Mouse (Mus musculus) ES-E14 (cell line): ENCODE results near the gene Cypt15. TPM values are rescaled to one million over a fixed set of nuclear protein-coding genes. Genes with fewer than 3 reads are reported as not detected.
"Not testable (repeated sequence)": the region's sequence is repeated elsewhere in the genome, so short reads cannot be mapped to it uniquely, and the experiment has no call there.

Experiments
- DNase-seq: peaks from one replicate; pipeline ENCODE4 v3.0.0-alpha.2; 2013; ENCODE audit warnings: low read depth, low spot score
- H3K27ac ChIP-seq: 2 replicates; pipeline ENCODE4 v1.5.1; 2012; ENCODE audit warnings: low read depth, mild to moderate bottlenecking, low read length, moderate library complexity, mixed read lengths; ENCODE audit not compliant: poor library complexity, insufficient read depth, severe bottlenecking
- H3K36me3 ChIP-seq: 2 replicates; pipeline ENCODE4 v1.6.1; 2012; ENCODE audit warnings: mild to moderate bottlenecking, low read length, moderate library complexity, mixed read lengths; ENCODE audit not compliant: control insufficient read depth, poor library complexity, insufficient read depth, severe bottlenecking
- H3K4me1 ChIP-seq, 2 experiments: fragments of 150-350 bp in 1 of 2; sonication (generic) in 1 of 2; 2 replicates each; pipeline ENCODE4 v1.6.1; 2012; ENCODE audit warnings: low read length in 2 of 2, mild to moderate bottlenecking in 1 of 2, mixed read lengths in 1 of 2; ENCODE audit not compliant: control insufficient read depth in 2 of 2, insufficient read depth in 2 of 2, poor library complexity in 1 of 2
- H3K4me3 ChIP-seq, 2 experiments: fragments of 150-350 bp in 1 of 2; sonication (generic) in 1 of 2; 2 replicates each; pipeline ENCODE4 v1.5.1; 2012; ENCODE audit warnings: low read length in 2 of 2, low read depth in 1 of 2, mild to moderate bottlenecking in 1 of 2, mixed read lengths in 1 of 2; ENCODE audit not compliant: insufficient read depth in 1 of 2, poor library complexity in 1 of 2, severe bottlenecking in 1 of 2
- H3K9ac ChIP-seq: 2 replicates; pipeline ENCODE4 v1.6.1; 2012; ENCODE audit warnings: low read depth, mild to moderate bottlenecking, low read length, mixed read lengths; ENCODE audit not compliant: poor library complexity, insufficient read depth, severe bottlenecking
- H3K9me3 ChIP-seq: fragments of 150-350 bp; sonication (generic); 2 replicates; pipeline ENCODE4 v1.6.1; 2012; ENCODE audit warnings: low read depth, mild to moderate bottlenecking, low read length; ENCODE audit not compliant: control insufficient read depth, insufficient read depth
- CHD2 ChIP-seq: IDR thresholded peaks from 2 replicates; pipeline ENCODE4 v1.6.1; 2014; ENCODE audit warnings: mild to moderate bottlenecking, low read depth, low read length, inconsistent platforms
- HCFC1 ChIP-seq: IDR thresholded peaks from 2 replicates; pipeline ENCODE4 v1.6.1; 2012; ENCODE audit warnings: low read length, inconsistent platforms, borderline replicate concordance; ENCODE audit not compliant: insufficient read depth
- MAFK ChIP-seq: IDR thresholded peaks from 2 replicates; pipeline ENCODE4 v1.6.1; 2014; ENCODE audit warnings: mild to moderate bottlenecking, low read depth, low read length, inconsistent platforms; ENCODE audit not compliant: insufficient read depth
- ZC3H11A ChIP-seq: IDR thresholded peaks from 2 replicates; pipeline ENCODE4 v1.6.1; 2012; ENCODE audit warnings: low read depth, mild to moderate bottlenecking, inconsistent platforms, low read length, borderline replicate concordance
- ZNF384 ChIP-seq: IDR thresholded peaks from 2 replicates; pipeline ENCODE4 v1.6.1; 2012; ENCODE audit warnings: low read depth, low read length, inconsistent platforms
- in situ Hi-C, 2 experiments: fragments of 600-800 bp; cut with MboI; formaldehyde crosslinking; loops; one replicate each; pipeline ENCODE4 v1.15.1; 2025; ENCODE audit warnings: low sequenced_read_pairs in 2 of 2, inconsistent platforms in 1 of 2; ENCODE audit not compliant: unreplicated experiment in 2 of 2
- total RNA-seq: library from RNA; depleted of rRNA; stranded (reverse); fragments of 300-350 nt; gene quantifications from 2 replicates; pipeline ENCODE4 v1.2.3, GENCODE M21; 2012; rRNA removed

Cypt15 gene
- total RNA-seq = not detected in 2 replicates

- H3K4me3 ChIP-seq, H3K36me3 ChIP-seq, in situ Hi-C loops, H3K4me1 ChIP-seq, H3K9ac ChIP-seq, DNase-seq, H3K27ac ChIP-seq, H3K9me3 ChIP-seq: not testable (repeated sequence)
Measured at GRCm38 (mm10) chrX:39345967-39346366, at the start of gene Cypt15. Gene Cypt15 (plus strand): TSS chrX:39346267.

- no peak overlapping the region for H3K9ac ChIP-seq
- TF ChIP-seq ZNF384 (no peak), ZC3H11A (no peak), CHD2 (no peak), HCFC1 (no peak), MAFK (no peak)
- no peak overlapping the region for H3K27ac ChIP-seq
- no peak for DNase-seq
- H3K9me3 ChIP-seq = no peaks in the 10 kb centered on the region
- H3K4me3 ChIP-seq = no peak overlapping the region
- H3K36me3 ChIP-seq = no peaks in the 10 kb centered on the region
- H3K4me1 ChIP-seq = no peaks in the 10 kb centered on the region
- in situ Hi-C loops = no loop called here
Measured at GRCm38 (mm10) chrX:39370932-39371331, 24.9 kb downstream of the Cypt15 start.

GRCm38 (mm10) chrX:39378830-39379229 lies 32.8 kb downstream of the Cypt15 start:
- Histone ChIP-seq H3K4me1 (no peaks in the 10 kb centered on the region), H3K9me3 (no peaks in the 10 kb centered on the region), H3K9ac (no peak overlapping the region), H3K4me3 (no peak overlapping the region), H3K27ac (no peak overlapping the region), H3K36me3 (no peaks in the 10 kb centered on the region)
- no peak for DNase-seq
- no peak for TF ChIP-seq MAFK
- no peak for TF ChIP-seq CHD2
- TF ChIP-seq ZNF384 = no peak
- TF ChIP-seq HCFC1 = no peak
- no peak for TF ChIP-seq ZC3H11A
- in situ Hi-C loops = no loop called here

GRCm38 (mm10) chrX:39383806-39384205 lies 37.7 kb downstream of the Cypt15 start:
- Histone ChIP-seq H3K9me3 (no peaks in the 10 kb centered on the region), H3K36me3 (no peaks in the 10 kb centered on the region), H3K9ac (no peak overlapping the region), H3K27ac (no peak overlapping the region), H3K4me3 (no peak overlapping the region), H3K4me1 (no peaks in the 10 kb centered on the region)
- in situ Hi-C loops = no loop called here
- TF ChIP-seq ZNF384 = no peak
- TF ChIP-seq HCFC1 = no peak
- no peak for TF ChIP-seq MAFK
- TF ChIP-seq CHD2 = no peak
- TF ChIP-seq ZC3H11A = no peak
- no peak for DNase-seq
